Mouse (Mus musculus) hindbrain, embryonic 15.5 days (tissue): ENCODE data around the gene Cd36. TPM values are rescaled to one million over a fixed set of nuclear protein-coding genes. Genes with fewer than 3 reads are reported as not detected.

ENCODE experiments used
- ATAC-seq: fragments of 200-750 bp; cut with Nextera tagmentation; 2 replicates; pipeline ENCODE4 v1.8.0; 2017; ENCODE audit warnings: low read depth, moderate number of reproducible peaks, moderate TSS enrichment; ENCODE audit not compliant: low FRiP score
- H3K27ac ChIP-seq: fragments of 300-500 bp; sonication (generic); replicated peaks from 2 replicates; pipeline ENCODE4 v1.5.1; 2015; ENCODE audit warnings: mild to moderate bottlenecking, inconsistent platforms
- H3K27me3 ChIP-seq: fragments of 300-500 bp; sonication (generic); 2 replicates; pipeline ENCODE4 v1.6.1; 2015; ENCODE audit warnings: control low read depth, inconsistent platforms
- H3K36me3 ChIP-seq: fragments of 300-500 bp; sonication (generic); 2 replicates; pipeline ENCODE4 v1.6.1; 2015; ENCODE audit warnings: control low read depth, inconsistent platforms
- H3K4me1 ChIP-seq: fragments of 300-500 bp; sonication (generic); replicated peaks from 2 replicates; pipeline ENCODE4 v1.6.1; 2015; ENCODE audit warnings: control low read depth, inconsistent platforms
- H3K4me2 ChIP-seq: fragments of 300-500 bp; sonication (generic); 2 replicates; pipeline ENCODE4 v1.6.1; 2015; ENCODE audit warnings: moderate library complexity, mild to moderate bottlenecking, inconsistent platforms
- H3K4me3 ChIP-seq: fragments of 300-500 bp; sonication (generic); 2 replicates; pipeline ENCODE4 v1.5.1; 2015; ENCODE audit warnings: mild to moderate bottlenecking, inconsistent platforms
- H3K9ac ChIP-seq: fragments of 300-500 bp; sonication (generic); 2 replicates; pipeline ENCODE4 v1.6.1; 2015; ENCODE audit warnings: inconsistent platforms
- H3K9me3 ChIP-seq: fragments of 300-500 bp; sonication (generic); 2 replicates; pipeline ENCODE4 v1.6.1; 2016; ENCODE audit warnings: control low read depth, inconsistent platforms
- WGBS: fragments of 180-500 bp; shearing (Covaris S2); methylation state at CpG from one replicate; pipeline ENCODE4 v1.1.7; 2015; 5-methylcytosine and 5-hydroxymethylcytosine counted together
- polyA plus RNA-seq: library from polyadenylated mRNA; unstranded; fragments of >200 nt; fragmentation: Nextera tagmentation; extraction: Ambion mirVana; gene quantifications from 2 replicates; pipeline ENCODE4 v1.2.1, GENCODE M21; 2015

Cd36 gene
- polyA plus RNA-seq, 1 experiment from 2014 or later, result 5.8 TPM

DNA sequence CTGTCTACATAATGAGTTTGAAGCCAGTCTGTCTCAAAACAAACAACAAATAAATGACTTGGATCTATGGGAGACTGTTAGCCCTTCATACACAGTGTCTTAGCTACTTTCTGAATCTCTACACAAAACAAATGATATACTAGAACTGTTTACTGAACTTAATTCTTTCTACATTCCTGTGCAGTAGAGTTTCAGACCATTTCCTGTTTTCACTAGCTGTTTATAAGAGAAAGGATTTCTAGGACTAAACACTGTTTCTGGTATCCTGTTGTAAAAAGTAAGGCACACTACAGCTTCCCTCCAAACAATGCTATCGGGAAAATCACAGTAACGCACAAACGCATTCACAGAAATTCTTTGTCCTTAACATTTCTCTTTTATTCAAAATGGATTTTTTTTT lies 2.2 kb downstream of the Cd36 start:
- Histone ChIP-seq H3K9ac (no peak overlapping the region), H3K4me3 (no peak overlapping the region), H3K27me3 (no peaks in the 10 kb centered on the region), H3K27ac (no peak overlapping the region), H3K4me2 (no peak overlapping the region), H3K4me1 (no peaks in the 10 kb centered on the region), H3K9me3 (no peaks in the 10 kb centered on the region), H3K36me3 (no peaks in the 10 kb centered on the region)
- ATAC-seq, result no peak
- 84% methylated on average over 3 of the region's 3 CpGs for WGBS

DNA sequence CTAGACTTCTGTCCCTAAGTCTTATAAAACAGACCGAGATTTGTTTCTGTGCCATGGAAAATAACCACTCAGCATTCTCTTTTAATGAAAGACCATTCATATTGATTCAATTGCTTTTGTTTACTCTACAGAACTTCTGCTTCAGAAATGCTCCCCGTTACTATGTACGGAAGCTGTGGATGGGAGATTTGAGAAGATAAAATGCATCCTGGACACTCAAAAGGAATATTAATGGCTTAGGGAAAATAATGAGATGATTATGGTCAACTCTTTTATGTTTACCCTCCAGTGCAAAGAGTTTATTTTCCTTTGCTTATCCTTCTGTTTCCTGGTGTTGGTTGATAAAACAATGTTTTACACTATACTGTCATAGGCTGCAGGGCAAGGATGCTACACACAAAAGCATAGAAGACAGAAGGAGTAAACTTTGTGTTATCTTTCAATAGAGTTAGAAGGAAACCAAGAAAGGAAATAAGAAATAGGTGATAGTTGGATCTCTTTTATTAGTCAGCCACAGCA lies 5.2 kb downstream of the Cd36 start:
- 79% methylated on average over 3 of the region's 3 CpGs for WGBS
- Histone ChIP-seq H3K4me1 (no peaks in the 10 kb centered on the region), H3K36me3 (no peaks in the 10 kb centered on the region), H3K9ac (no peak overlapping the region), H3K27me3 (no peaks in the 10 kb centered on the region), H3K4me2 (no peak overlapping the region), H3K9me3 (no peaks in the 10 kb centered on the region), H3K4me3 (no peak overlapping the region), H3K27ac (no peak overlapping the region)
- ATAC-seq, result no peak

DNA sequence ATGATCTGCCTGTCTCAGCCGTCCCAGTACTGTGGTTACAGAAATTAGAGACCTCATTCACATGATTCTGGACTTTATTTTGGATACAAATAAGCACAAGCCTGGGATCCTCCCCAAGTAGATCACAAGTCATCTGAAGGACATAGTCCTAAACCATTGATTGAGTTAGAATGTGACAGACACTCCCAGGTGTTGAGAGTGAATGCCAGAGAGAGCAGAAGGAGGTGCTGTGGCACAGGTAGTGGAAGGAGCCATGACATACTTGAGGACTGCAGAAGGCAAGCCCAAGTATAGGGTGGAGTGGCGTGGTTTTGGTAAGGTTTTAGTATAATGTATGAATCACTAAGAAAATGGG lies 7.1 kb downstream of the Cd36 start:
- Histone ChIP-seq H3K9me3 (no peaks in the 10 kb centered on the region), H3K27me3 (no peaks in the 10 kb centered on the region), H3K27ac (no peak overlapping the region), H3K36me3 (no peaks in the 10 kb centered on the region), H3K4me3 (no peak overlapping the region), H3K4me1 (no peaks in the 10 kb centered on the region), H3K4me2 (no peak overlapping the region), H3K9ac (no peak overlapping the region)
- 89% methylated on average over 2 of the region's 2 CpGs for WGBS
- ATAC-seq, result no peak

DNA sequence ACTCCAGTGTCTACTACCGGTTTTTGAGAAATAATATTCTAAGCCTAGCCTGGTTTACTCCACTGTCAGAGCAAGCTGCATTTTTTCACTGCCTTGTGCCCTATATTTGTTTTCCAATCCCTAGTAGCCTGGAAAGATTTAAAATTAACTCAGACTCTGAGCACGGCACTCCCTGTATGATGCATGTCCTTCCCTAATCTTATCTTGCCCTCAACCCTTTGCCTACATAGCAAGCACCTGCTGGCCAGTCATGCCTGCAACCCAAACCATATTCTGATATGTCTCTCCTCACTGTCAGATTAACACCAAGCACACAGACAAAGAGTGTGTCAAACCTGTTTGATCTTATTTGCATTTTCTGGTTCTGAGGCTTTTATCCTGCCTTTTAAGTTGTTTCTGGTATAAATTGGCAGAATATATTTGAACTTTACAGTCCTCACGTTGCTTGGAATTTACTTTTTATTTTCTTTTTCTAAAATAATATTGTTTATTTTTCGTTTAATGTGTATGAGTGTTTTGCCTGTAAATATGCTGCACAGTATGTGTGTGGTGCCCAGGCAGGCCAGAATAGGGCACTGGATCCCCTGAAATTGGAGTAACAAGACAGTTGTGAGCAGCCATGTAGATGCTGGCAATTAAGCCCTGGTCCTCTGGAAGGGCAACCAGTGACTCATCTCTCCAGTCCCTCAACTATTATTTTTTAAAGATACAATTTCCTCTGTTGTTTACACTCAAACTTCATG lies 7.6 kb downstream of the Cd36 start:
- Histone ChIP-seq H3K9ac (no peak overlapping the region), H3K9me3 (no peaks in the 10 kb centered on the region), H3K27me3 (no peaks in the 10 kb centered on the region), H3K36me3 (no peaks in the 10 kb centered on the region), H3K4me2 (no peak overlapping the region), H3K4me3 (no peak overlapping the region), H3K27ac (no peak overlapping the region), H3K4me1 (no peaks in the 10 kb centered on the region)
- ATAC-seq, result no peak
- 84% methylated on average over 4 of the region's 4 CpGs for WGBS

DNA sequence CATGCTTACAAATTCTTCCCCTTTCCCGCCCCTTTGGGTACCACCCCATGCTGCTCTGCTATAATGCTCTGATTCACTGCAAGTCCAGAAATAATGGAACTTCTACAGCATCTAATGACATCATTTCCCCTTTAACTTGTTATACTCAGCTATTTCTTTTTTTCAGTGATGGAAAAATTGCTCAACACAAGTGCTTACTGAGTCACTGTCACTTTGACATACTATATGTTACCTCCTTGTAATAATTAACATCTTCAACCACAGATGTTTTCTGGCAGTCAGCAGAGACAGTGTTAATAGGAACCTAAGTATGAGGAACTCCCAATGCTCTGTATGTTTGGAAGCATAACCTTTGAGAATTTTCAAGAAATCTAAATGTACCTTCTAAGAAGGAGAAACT lies 8.7 kb downstream of the Cd36 start:
- no peak overlapping the region for H3K4me2 ChIP-seq
- H3K4me3 ChIP-seq, result no peak overlapping the region
- no peak overlapping the region for H3K9ac ChIP-seq
- 66% methylated on average over 1 of the region's 1 CpGs for whole genome bisulfite sequencing
- no peaks in the 10 kb centered on the region for H3K27me3 ChIP-seq
- no peak for ATAC-seq
- H3K36me3 ChIP-seq, result no peaks in the 10 kb centered on the region
- H3K4me1 ChIP-seq, result no peaks in the 10 kb centered on the region
- H3K9me3 ChIP-seq, result no peaks in the 10 kb centered on the region
- H3K27ac ChIP-seq, result no peak overlapping the region

DNA sequence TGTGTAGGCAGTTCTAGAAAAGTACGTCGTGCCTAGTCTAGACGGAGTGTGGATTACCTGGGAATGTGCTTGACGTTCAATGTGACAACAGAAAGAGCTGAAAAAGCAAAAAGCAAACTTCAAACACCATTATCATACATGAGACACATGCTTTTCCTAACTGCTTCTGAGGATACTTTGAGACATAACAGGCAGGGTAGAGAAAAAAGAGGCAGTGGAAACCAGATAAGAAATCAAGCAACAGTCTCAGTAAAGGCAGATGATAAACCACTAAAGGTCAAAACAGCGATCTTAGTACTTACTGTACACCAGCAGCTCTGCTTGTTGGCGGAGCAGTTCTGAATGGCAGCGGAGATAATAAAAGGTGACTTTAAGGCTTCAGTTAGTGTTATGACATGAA lies 11.6 kb downstream of the Cd36 start:
- Histone ChIP-seq H3K36me3 (no peaks in the 10 kb centered on the region), H3K9ac (no peak overlapping the region), H3K27ac (no peak overlapping the region), H3K27me3 (no peaks in the 10 kb centered on the region), H3K4me2 (no peak overlapping the region), H3K4me1 (no peaks in the 10 kb centered on the region), H3K9me3 (no peaks in the 10 kb centered on the region), H3K4me3 (no peak overlapping the region)
- WGBS, result 93% methylated on average over 7 of the region's 7 CpGs
- no peak for ATAC-seq

DNA sequence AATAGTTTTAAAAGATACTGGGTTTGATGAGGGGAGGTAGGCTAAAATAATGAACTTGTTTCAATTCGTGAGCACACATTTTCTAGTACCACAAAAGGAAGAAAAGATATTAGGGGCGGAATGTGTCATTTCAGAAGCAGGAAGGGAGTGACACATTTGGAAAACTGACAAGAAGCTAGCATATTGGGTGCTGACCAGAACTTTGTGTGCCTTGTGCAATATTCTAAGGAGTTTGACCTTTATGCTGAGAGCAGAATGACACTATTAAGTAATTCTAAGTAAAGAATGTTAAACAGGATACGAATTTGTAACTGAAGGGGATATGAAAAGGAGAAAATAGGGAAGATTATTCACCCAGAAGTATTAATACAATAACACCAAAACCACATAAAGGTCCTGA lies 12.0 kb downstream of the Cd36 start:
- no peaks in the 10 kb centered on the region for H3K9me3 ChIP-seq
- no peak overlapping the region for H3K9ac ChIP-seq
- H3K4me2 ChIP-seq, result no peak overlapping the region
- H3K4me1 ChIP-seq, result no peaks in the 10 kb centered on the region
- H3K27ac ChIP-seq, result no peak overlapping the region
- no peak for ATAC-seq
- 77% methylated on average over 3 of the region's 3 CpGs for WGBS
- H3K4me3 ChIP-seq, result no peak overlapping the region
- H3K36me3 ChIP-seq, result no peaks in the 10 kb centered on the region
- no peaks in the 10 kb centered on the region for H3K27me3 ChIP-seq

DNA sequence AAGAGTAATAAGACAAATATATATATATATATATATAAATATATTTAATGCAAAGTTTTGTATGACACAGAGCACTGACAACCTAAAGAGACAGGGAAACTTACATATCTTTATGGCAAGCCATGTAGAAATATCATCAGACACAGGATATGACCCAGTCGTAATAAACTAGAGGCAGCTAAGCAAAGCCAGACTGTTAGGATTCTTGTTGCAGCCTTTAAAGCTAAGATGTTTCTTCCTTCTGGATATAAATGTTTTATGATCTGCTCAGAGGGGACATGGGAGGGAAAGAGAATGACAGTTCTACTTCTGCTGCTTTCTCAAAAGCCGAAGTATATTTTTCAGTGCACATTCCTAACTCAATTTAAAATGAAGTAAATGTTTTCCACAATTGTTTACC lies 14.3 kb downstream of the Cd36 start:
- H3K27ac ChIP-seq, result no peak overlapping the region
- no peaks in the 10 kb centered on the region for H3K27me3 ChIP-seq
- no peaks in the 10 kb centered on the region for H3K36me3 ChIP-seq
- no peak overlapping the region for H3K9ac ChIP-seq
- H3K4me3 ChIP-seq, result no peak overlapping the region
- H3K4me1 ChIP-seq, result no peaks in the 10 kb centered on the region
- ATAC-seq, result no peak
- no peaks in the 10 kb centered on the region for H3K9me3 ChIP-seq
- H3K4me2 ChIP-seq, result no peak overlapping the region
- WGBS, result 93% methylated on average over 2 of the region's 2 CpGs

DNA sequence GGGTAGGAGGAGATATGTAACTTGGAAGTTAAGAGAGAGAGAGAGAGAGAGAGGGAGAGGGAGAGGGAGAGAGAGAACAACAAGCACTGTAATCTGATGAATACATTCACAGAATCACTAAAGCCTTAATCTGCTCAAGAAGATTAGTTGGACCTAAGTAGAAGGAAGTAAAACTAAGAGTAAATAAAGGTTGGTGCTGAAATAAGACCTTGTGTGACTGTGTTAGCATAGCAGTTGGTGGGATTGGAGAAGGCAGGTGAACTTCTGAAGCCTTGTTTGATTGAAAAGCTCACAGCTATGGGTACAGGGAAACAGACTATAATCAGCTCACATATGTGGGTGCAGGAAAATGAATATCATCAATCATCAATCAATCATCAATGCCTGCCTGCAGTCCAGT lies 23.2 kb downstream of the Cd36 start:
- H3K27me3 ChIP-seq, result no peaks in the 10 kb centered on the region
- H3K9me3 ChIP-seq, result no peaks in the 10 kb centered on the region
- H3K36me3 ChIP-seq, result no peaks in the 10 kb centered on the region
- no peak overlapping the region for H3K4me3 ChIP-seq
- H3K9ac ChIP-seq, result no peak overlapping the region
- no peaks in the 10 kb centered on the region for H3K4me1 ChIP-seq
- H3K27ac ChIP-seq, result no peak overlapping the region
- ATAC-seq, result no peak
- H3K4me2 ChIP-seq, result no peak overlapping the region

DNA sequence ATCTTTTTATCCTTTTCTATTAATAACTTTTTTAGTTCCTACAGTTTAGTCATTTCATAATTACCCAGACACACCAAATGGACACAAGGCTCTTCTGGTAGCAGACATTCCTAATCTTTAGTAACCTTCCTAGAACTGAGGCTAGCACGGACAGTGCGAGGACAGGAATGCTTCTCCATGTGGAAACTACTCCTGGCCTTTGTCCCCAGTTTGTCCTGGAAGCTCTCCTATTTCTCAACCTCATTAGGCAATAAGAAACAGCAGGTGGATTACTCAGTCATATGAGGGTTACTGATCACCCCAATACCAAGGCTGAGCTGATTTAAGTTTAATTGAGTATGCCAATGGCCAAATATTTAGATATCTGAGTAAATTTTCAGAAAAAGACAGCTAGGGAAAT lies 25.5 kb downstream of the Cd36 start:
- no peak overlapping the region for H3K4me3 ChIP-seq
- H3K9me3 ChIP-seq, result no peaks in the 10 kb centered on the region
- H3K27me3 ChIP-seq, result no peaks in the 10 kb centered on the region
- no peaks in the 10 kb centered on the region for H3K36me3 ChIP-seq
- H3K27ac ChIP-seq, result no peak overlapping the region
- WGBS, result 90% methylated on average over 2 of the region's 2 CpGs
- no peak overlapping the region for H3K4me2 ChIP-seq
- no peaks in the 10 kb centered on the region for H3K4me1 ChIP-seq
- no peak overlapping the region for H3K9ac ChIP-seq
- ATAC-seq, result no peak

DNA sequence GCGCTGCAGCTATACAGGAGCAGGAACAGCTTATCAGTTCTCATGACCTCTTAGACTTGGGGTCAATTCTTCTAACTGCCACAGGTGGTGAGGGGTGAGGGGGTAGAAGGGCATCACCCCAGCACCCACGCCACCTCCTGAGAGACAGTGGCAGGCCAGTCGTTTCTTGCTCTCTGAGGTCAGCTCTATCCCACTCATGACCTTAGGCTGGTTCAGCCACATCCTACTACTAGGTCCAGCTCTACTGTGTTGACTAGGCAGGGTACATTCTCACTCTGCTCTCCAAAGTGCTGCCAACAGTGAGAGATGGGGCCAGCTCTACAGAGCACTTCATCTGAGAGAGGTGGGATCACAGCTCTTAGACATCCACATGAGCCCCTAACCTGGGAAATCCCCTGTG lies 30.2 kb downstream of the Cd36 start:
- no peak overlapping the region for H3K4me2 ChIP-seq
- H3K4me1 ChIP-seq, result no peaks in the 10 kb centered on the region
- no peaks in the 10 kb centered on the region for H3K27me3 ChIP-seq
- H3K4me3 ChIP-seq, result no peak overlapping the region
- no peak for ATAC-seq
- no peaks in the 10 kb centered on the region for H3K36me3 ChIP-seq
- no peak overlapping the region for H3K27ac ChIP-seq
- no peaks in the 10 kb centered on the region for H3K9me3 ChIP-seq
- H3K9ac ChIP-seq, result no peak overlapping the region
- WGBS, result 84% methylated on average over 3 of the region's 3 CpGs

DNA sequence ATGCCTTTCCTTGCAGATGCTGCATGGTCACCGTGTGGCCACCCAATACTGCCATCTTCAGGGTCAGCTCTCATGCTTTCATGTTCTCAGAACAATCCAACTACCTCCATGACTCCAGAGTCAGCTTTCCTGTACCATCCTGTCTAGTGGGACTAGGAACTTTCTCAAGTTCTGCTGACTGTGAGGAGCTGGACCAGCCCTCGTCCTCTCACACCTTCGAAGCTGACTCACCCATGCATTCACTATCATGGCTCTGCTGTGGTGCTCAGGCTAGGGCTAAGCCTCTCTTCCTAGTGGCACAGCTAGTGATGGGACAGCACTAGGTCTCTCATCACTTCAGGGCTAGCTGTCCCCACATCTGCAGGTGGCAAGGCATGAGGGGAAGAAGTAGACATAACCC lies 30.7 kb downstream of the Cd36 start:
- Histone ChIP-seq H3K27me3 (no peaks in the 10 kb centered on the region), H3K4me2 (no peak overlapping the region), H3K27ac (no peak overlapping the region), H3K4me3 (no peak overlapping the region), H3K4me1 (no peaks in the 10 kb centered on the region), H3K9me3 (no peaks in the 10 kb centered on the region), H3K9ac (no peak overlapping the region), H3K36me3 (no peaks in the 10 kb centered on the region)
- 89% methylated on average over 3 of the region's 3 CpGs for WGBS
- ATAC-seq, result no peak

DNA sequence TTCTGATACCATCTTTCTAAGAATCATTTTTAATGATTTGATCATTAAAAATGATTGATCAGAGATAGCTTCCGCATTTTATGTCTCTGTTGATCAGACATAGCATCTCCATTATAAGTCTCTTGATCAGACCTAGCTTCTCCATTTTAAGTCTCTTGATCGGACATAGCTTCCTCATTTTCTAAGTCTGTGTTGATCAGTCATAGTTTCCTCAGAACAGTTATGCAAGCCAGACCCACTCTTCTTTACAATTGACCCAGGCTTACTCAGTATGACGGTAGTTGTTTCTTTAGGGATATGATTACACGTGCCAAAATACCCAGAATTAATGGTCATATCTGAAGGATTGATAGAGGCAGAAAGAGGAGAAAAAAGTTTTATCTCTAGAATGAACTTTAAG lies 31.3 kb downstream of the Cd36 start:
- WGBS, result 94% methylated on average over 4 of the region's 4 CpGs
- no peak overlapping the region for H3K4me3 ChIP-seq
- no peaks in the 10 kb centered on the region for H3K27me3 ChIP-seq
- no peaks in the 10 kb centered on the region for H3K4me1 ChIP-seq
- no peaks in the 10 kb centered on the region for H3K9me3 ChIP-seq
- ATAC-seq, result no peak
- no peaks in the 10 kb centered on the region for H3K36me3 ChIP-seq
- no peak overlapping the region for H3K4me2 ChIP-seq
- H3K27ac ChIP-seq, result no peak overlapping the region
- no peak overlapping the region for H3K9ac ChIP-seq
